Mouse (Mus musculus): ENCODE measurements around the gene Ttc23l. TPM values are rescaled to one million over a fixed set of nuclear protein-coding genes. Genes with fewer than 3 reads are reported as not detected.

Ttc23l gene
- polyA plus RNA-seq, 1 experiment from 2014 or later, result not detected

GRCm38 (mm10) chr15:10470151-10470831 is 88.2 kb downstream of the Ttc23l start, which contains the start of gene Dnajc21:
Gene Dnajc21, minus strand, starts transcription at chr15:10470516.
- ATAC-seq (ENCODE audit: insufficient number of reproducible peaks, insufficient read depth, low FRiP score, low TSS enrichment, low read depth), result peak; percentile 94
- peak within 1 kb of the TSS; percentile 80 for H3K27ac ChIP-seq
- H3K4me3 ChIP-seq, result peak within 1 kb of the TSS; percentile 84
- H3K4me1 ChIP-seq, result peaks cover 7% of the 10 kb centered on the region; the same call in 1 of the 2 replicates
- H3K9me3 ChIP-seq, result no peaks in the 10 kb centered on the region
- peaks cover 8% of the 10 kb centered on the region for H3K36me3 ChIP-seq
- under 1% methylated on average over 77 of the region's 87 CpGs for WGBS
- H3K4me2 ChIP-seq, result peak within 1 kb of the TSS; percentile 86
- no peaks in the 10 kb centered on the region for H3K27me3 ChIP-seq
- peak within 1 kb of the TSS; percentile 87 for H3K9ac ChIP-seq

- H3K9ac ChIP-seq, result peak overlapping the region; percentile 87
- under 1% methylated on average over 38 of the region's 40 CpGs for WGBS
Observed at GRCm38 (mm10) chr15:10469641-10470150, 88.8 kb downstream of the Ttc23l start.

GRCm38 (mm10) chr15:10468761-10469160 is 89.7 kb downstream of the Ttc23l start:
- no peak for ATAC-seq (ENCODE audit: insufficient number of reproducible peaks, insufficient read depth, low FRiP score, low TSS enrichment, low read depth)
- Histone ChIP-seq H3K36me3 (no peaks in the 10 kb centered on the region), H3K4me3 (0 out of 2 replicates have a peak overlapping the region, but pooled peaks have one; percentile 84), H3K4me1 (peaks cover 7% of the 10 kb centered on the region; the same call in 1 of the 2 replicates), H3K4me2 (peak overlapping the region; percentile 86), H3K27ac (no peak overlapping the region), H3K9ac (no peak overlapping the region), H3K9me3 (no peaks in the 10 kb centered on the region), H3K27me3 (no peaks in the 10 kb centered on the region)
- 87% methylated on average over 3 of the region's 3 CpGs for WGBS

More at GRCm38 (mm10) chr15:10469641-10470150, 88.8 kb downstream of the Ttc23l start:
- Histone ChIP-seq H3K27me3 (no peaks in the 10 kb centered on the region), H3K27ac (peak overlapping the region; percentile 80), H3K36me3 (peaks cover 5% of the 10 kb centered on the region; the same call in 1 of the 2 replicates), H3K4me2 (peak overlapping the region; percentile 86), H3K4me1 (peaks cover 7% of the 10 kb centered on the region; the same call in 1 of the 2 replicates), H3K4me3 (peak overlapping the region; percentile 84), H3K9me3 (no peaks in the 10 kb centered on the region)
- ATAC-seq (ENCODE audit: insufficient number of reproducible peaks, insufficient read depth, low FRiP score, low TSS enrichment, low read depth), result no peak; the same call in 1 of the 2 replicates

GRCm38 (mm10) chr15:10464678-10465077 is 93.8 kb downstream of the Ttc23l start:
- Histone ChIP-seq H3K27ac (no peak overlapping the region), H3K4me2 (no peak overlapping the region), H3K36me3 (peaks cover 25% of the 10 kb centered on the region), H3K9ac (no peak overlapping the region), H3K4me1 (peaks cover 4% of the 10 kb centered on the region; the same call in 1 of the 2 replicates), H3K9me3 (no peaks in the 10 kb centered on the region), H3K27me3 (no peaks in the 10 kb centered on the region), H3K4me3 (no peak overlapping the region)
- 93% methylated on average over 3 of the region's 3 CpGs for WGBS
- ATAC-seq (ENCODE audit: insufficient number of reproducible peaks, insufficient read depth, low FRiP score, low TSS enrichment, low read depth), result no peak

GRCm38 (mm10) chr15:10463555-10463954 is 94.9 kb downstream of the Ttc23l start:
- Histone ChIP-seq H3K4me1 (no peaks in the 10 kb centered on the region; the same call in 1 of the 2 replicates), H3K9me3 (no peaks in the 10 kb centered on the region), H3K36me3 (peaks cover 34% of the 10 kb centered on the region), H3K4me2 (no peak overlapping the region), H3K9ac (no peak overlapping the region), H3K27ac (no peak overlapping the region), H3K4me3 (no peak overlapping the region), H3K27me3 (no peaks in the 10 kb centered on the region)
- WGBS, result 60% methylated on average over 5 of the region's 5 CpGs
- ATAC-seq (ENCODE audit: insufficient number of reproducible peaks, insufficient read depth, low FRiP score, low TSS enrichment, low read depth), result no peak

GRCm38 (mm10) chr15:10460986-10461385 is 97.5 kb downstream of the Ttc23l start:
- WGBS, result 85% methylated on average over 12 of the region's 12 CpGs
- Histone ChIP-seq H3K4me1 (no peaks in the 10 kb centered on the region), H3K27me3 (no peaks in the 10 kb centered on the region), H3K27ac (no peak overlapping the region), H3K36me3 (peaks cover 53% of the 10 kb centered on the region), H3K9me3 (no peaks in the 10 kb centered on the region), H3K4me3 (no peak overlapping the region), H3K4me2 (no peak overlapping the region), H3K9ac (no peak overlapping the region)
- ATAC-seq (ENCODE audit: insufficient number of reproducible peaks, insufficient read depth, low FRiP score, low TSS enrichment, low read depth), result no peak

Other genes starting within 250 kb of the Ttc23l start
- not detected in 2 replicates for gene Gm21973, start 233.3 kb downstream of the Ttc23l start, polyA plus RNA-seq (2015; fragmentation: Nextera tagmentation; extraction: Ambion mirVana)
- not detected in 2 replicates for gene Agxt2, start 200.1 kb downstream of the Ttc23l start, polyA plus RNA-seq (2015; fragmentation: Nextera tagmentation; extraction: Ambion mirVana)
- 11.8 and 12.8 TPM in 2 replicates for gene Dnajc21, start 88.2 kb downstream of the Ttc23l start, polyA plus RNA-seq (2015; fragmentation: Nextera tagmentation; extraction: Ambion mirVana)
- 104 and 123 TPM in 2 replicates for gene Brix1, start 72.7 kb downstream of the Ttc23l start, polyA plus RNA-seq (2015; fragmentation: Nextera tagmentation; extraction: Ambion mirVana)
- 40.3 and 42.7 TPM in 2 replicates for gene Rad1, start 72.7 kb downstream of the Ttc23l start, polyA plus RNA-seq (2015; fragmentation: Nextera tagmentation; extraction: Ambion mirVana)
- gene Rai14, start 156.0 kb upstream of the Ttc23l start, polyA plus RNA-seq (2015; fragmentation: Nextera tagmentation; extraction: Ambion mirVana), result 78.9 and 87.3 TPM in 2 replicates

All from embryonic facial prominence, embryonic 13.5 days (tissue).